Comparison of ENCODE assay signal across 16 mouse cellular contexts in the genomic region with DNA sequence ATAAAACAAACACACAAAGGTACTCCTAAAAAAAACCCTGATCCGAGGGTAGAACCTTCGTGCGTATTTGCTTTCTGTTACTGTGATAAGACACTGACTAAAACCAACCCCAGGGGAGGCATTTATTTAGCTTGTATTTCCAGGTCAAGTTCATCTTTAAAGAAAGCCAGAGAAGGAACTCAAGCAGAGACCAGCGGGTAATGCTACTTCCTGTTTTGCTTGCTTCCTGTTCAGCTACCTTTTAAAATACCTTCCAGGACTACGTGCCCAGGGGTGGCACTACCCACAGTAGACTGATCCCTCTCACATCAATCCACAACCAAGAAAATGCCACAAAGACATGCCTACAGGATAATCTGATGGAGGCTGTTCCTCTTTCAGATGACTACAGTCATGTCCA.
"Had no signal": no experiment of that assay in that cellular context is flagged by ENCODE, and none has a peak within 500 bp of the region (broad histone marks: within the 10 kb centered on the region; RNA-seq: fewer than 3 reads in every experiment).

No protein-coding gene starts in this region.

- ATAC-seq: intestine, embryonic 15.5 days; liver, postnatal 0 days; lung, postnatal 0 days; midbrain, embryonic 15.5 days had no signal

- DNase-seq: kidney, adult 11 months; kidney, adult 9 months; kidney, postnatal 14 days; kidney, postnatal 4 days; left cerebral cortex, postnatal 4 days; liver, postnatal 0 days; lung, embryonic 14.5 days; retina, postnatal 1 day; right cerebral cortex, postnatal 25 days; spleen, adult 18-20 months; thymus, adult 2 months; thymus, postnatal 14 days; thymus, postnatal 4 days had no signal
